Mouse (Mus musculus) midbrain, embryonic 16.5 days (tissue): ENCODE results near the gene Glis1. TPM values are rescaled to one million over a fixed set of nuclear protein-coding genes. Genes with fewer than 3 reads are reported as not detected.

Experiments used
- ATAC-seq: fragments of 200-750 bp; cut with Nextera tagmentation; 2 replicates; pipeline ENCODE4 v1.8.0; 2017; ENCODE audit warnings: moderate TSS enrichment
- H3K27ac ChIP-seq: fragments of 300-500 bp; sonication (generic); 2 replicates; pipeline ENCODE4 v1.5.1; 2014; ENCODE audit warnings: mild to moderate bottlenecking, low read length, mixed read lengths
- H3K27me3 ChIP-seq: fragments of 300-500 bp; sonication (generic); 2 replicates; pipeline ENCODE4 v1.6.1; 2014; ENCODE audit warnings: low read depth, low read length, mixed read lengths; ENCODE audit not compliant: control insufficient read depth, insufficient read depth
- H3K36me3 ChIP-seq: fragments of 300-500 bp; sonication (generic); 2 replicates; pipeline ENCODE4 v1.6.1; 2014; ENCODE audit warnings: mild to moderate bottlenecking, low read length, moderate library complexity, mixed read lengths; ENCODE audit not compliant: control insufficient read depth, insufficient read depth
- H3K4me1 ChIP-seq: fragments of 300-500 bp; sonication (generic); 2 replicates; pipeline ENCODE4 v1.6.1; 2014; ENCODE audit warnings: mild to moderate bottlenecking, low read length, mixed read lengths; ENCODE audit not compliant: control insufficient read depth, insufficient read depth
- H3K4me2 ChIP-seq: fragments of 300-500 bp; sonication (generic); 2 replicates; pipeline ENCODE4 v1.6.1; 2014; ENCODE audit warnings: mild to moderate bottlenecking, low read length, mixed read lengths
- H3K4me3 ChIP-seq: fragments of 300-500 bp; sonication (generic); 2 replicates; pipeline ENCODE4 v1.5.1; 2014; ENCODE audit warnings: low read depth, mild to moderate bottlenecking, low read length, moderate library complexity, mixed read lengths
- H3K9ac ChIP-seq: fragments of 300-500 bp; sonication (generic); 2 replicates; pipeline ENCODE4 v1.6.1; 2014; ENCODE audit warnings: low read depth, low read length, mixed read lengths
- H3K9me3 ChIP-seq: fragments of 300-500 bp; sonication (generic); replicated peaks from 2 replicates; pipeline ENCODE4 v1.6.1; 2014; ENCODE audit warnings: mild to moderate bottlenecking, low read length, mixed read lengths; ENCODE audit not compliant: control insufficient read depth, poor library complexity, severe bottlenecking
- WGBS: fragments of 180-500 bp; shearing (Covaris S2); extraction: QIAGEN DNeasy Blood & Tissue Kit; methylation state at CpG from one replicate; pipeline ENCODE4 v1.1.7; 2014; 5-methylcytosine and 5-hydroxymethylcytosine counted together
- polyA plus RNA-seq: library from polyadenylated mRNA; unstranded; fragments of >200 nt; fragmentation: Nextera tagmentation; extraction: Ambion mirVana; gene quantifications from 2 replicates; pipeline ENCODE4 v1.2.1, GENCODE M21; 2015

Glis1 gene
- polyA plus RNA-seq, 1 experiment from 2014 or later, result 2.4 TPM

DNA sequence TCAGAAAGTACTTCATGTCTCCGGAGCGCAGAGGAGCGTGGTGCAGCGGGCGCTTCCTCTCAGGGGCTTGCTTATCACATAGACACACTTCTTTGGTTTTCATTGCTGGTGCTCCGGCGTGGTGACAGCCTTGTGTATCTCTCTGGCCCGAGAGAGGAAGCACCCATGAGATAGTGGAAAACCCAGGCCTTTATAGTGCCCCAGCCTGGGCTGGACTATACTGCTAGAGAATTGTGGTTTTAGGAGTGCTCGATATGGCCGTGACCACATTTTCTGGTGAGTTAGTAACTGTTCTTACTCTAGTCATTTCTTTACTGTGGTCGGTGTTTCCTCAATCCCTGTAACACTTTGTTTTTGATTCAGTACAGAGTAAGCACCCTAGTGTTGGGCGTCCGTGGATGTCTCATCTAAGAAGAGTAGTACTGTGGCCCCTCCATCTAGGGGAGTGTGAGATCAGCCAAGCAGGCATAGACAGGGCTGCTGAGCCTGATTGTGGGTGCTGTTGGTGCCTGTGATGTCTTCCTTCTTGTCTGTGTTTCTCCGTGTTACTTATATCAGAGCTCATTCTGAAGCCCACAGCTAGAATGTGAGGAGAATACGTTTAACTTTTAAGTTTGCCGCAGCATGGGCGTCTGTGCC, 171.7 kb downstream of the Glis1 start:
- ATAC-seq, result no peak
- no peak overlapping the region for H3K4me2 ChIP-seq
- no peaks in the 10 kb centered on the region for H3K27me3 ChIP-seq
- H3K36me3 ChIP-seq, result no peaks in the 10 kb centered on the region
- H3K4me3 ChIP-seq, result no peak overlapping the region
- no peaks in the 10 kb centered on the region for H3K9me3 ChIP-seq
- H3K9ac ChIP-seq, result no peak overlapping the region
- H3K27ac ChIP-seq, result no peak overlapping the region
- H3K4me1 ChIP-seq, result no peaks in the 10 kb centered on the region
- WGBS, result 77% methylated on average over 17 of the region's 17 CpGs

DNA sequence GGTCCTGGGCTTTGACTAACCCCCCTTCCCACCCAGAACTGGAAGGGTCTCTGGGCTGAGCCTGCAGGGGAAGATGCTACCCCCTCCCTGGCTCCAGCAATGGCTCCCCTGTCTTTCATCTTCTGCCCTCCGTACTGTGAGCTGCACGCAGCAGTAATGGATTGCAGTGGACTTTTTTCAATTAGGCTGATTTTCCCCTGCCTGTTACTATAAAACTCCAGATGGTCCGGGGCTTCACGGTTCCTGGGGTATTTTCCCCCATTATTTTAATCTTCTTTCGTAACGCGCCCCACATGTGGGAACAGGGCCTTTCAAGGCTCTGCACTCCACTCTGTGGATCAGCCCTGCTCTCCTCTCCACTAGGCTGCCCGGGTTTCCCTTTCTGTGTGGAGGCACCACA, 175.4 kb downstream of the Glis1 start:
- Histone ChIP-seq H3K27ac (no peak overlapping the region), H3K4me3 (no peak overlapping the region), H3K4me2 (no peak overlapping the region), H3K9ac (no peak overlapping the region), H3K4me1 (no peaks in the 10 kb centered on the region), H3K27me3 (no peaks in the 10 kb centered on the region), H3K36me3 (no peaks in the 10 kb centered on the region), H3K9me3 (no peaks in the 10 kb centered on the region)
- ATAC-seq, result no peak
- WGBS, result 56% methylated on average over 8 of the region's 8 CpGs

DNA sequence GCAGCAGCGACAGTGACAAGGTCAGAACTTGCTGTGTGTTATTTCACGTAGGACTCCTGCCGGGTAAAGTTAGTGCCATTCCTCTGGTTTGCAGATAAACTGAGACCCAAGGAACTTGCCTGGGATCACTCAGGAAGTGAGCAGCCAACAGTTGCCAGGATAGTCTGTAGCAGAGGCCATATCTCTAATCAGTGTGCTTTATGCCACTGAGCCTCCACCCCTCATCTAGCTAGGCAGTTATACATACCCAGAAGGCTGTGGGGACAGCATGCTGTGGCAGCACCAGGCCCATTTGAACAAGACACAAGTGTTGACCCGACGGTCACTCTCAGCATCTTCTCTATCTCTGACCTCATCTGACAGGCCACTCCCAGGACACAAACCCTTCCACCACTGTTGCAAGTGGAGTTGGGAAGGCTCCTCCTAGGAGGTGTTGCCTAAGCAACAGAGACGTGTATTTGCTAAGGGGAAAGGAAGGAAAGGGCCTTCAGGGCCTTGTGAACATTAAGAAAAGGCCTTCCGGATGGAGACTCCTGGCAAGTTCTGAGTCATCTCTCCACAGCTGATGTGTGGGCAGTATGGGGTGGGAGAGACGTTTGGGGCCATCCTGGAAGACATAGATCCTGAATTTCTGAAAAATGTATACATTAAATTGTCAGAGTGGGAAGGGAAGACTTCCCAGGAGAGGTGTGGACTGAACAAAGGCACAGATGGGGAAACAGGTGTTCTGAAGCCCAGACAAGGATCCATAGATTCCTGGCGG, 177.7 kb downstream of the Glis1 start:
- Histone ChIP-seq H3K4me1 (no peaks in the 10 kb centered on the region), H3K4me3 (no peak overlapping the region), H3K27ac (no peak overlapping the region), H3K9ac (no peak overlapping the region), H3K27me3 (no peaks in the 10 kb centered on the region), H3K36me3 (no peaks in the 10 kb centered on the region), H3K4me2 (no peak overlapping the region), H3K9me3 (no peaks in the 10 kb centered on the region)
- no peak for ATAC-seq
- 69% methylated on average over 9 of the region's 9 CpGs for WGBS

DNA sequence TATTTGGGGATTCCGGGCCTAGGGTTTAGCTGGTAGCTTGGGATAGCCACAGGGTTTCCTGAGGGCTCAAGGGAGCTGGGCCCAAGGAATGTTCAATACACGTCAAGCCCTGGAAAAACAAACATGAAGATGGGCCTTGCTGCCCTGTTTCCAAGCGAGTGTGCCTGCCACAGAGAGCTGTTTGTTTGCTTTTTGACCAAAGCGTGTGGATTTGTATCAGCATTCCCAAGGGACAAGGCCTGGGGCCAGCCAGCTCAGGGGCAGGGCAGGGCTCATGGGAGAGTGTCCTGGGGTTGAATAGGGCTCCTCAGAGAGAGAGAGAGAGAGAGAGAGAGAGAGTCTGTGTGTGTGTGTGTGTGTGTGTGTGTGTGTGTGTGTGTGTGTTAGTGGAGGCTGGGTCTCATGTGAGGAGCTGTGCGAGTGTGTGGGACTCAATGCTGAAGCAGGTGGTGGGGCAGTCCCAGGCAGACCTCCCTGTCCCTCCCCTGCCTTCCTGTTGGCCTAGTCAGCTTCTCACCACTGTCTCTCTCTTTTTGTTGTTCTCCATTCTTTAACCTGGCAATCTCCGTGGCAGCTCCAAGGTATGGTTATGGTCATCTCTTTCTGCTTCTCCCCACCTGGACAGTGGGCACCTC, 183.3 kb downstream of the Glis1 start:
- no peak for ATAC-seq
- WGBS, result 64% methylated on average over 6 of the region's 6 CpGs
- Histone ChIP-seq H3K4me1 (peaks cover 3% of the 10 kb centered on the region; the same call in 1 of the 2 replicates), H3K27ac (no peak overlapping the region), H3K36me3 (no peaks in the 10 kb centered on the region), H3K9me3 (no peaks in the 10 kb centered on the region), H3K4me2 (no peak overlapping the region), H3K9ac (no peak overlapping the region), H3K4me3 (no peak overlapping the region), H3K27me3 (no peaks in the 10 kb centered on the region)

DNA sequence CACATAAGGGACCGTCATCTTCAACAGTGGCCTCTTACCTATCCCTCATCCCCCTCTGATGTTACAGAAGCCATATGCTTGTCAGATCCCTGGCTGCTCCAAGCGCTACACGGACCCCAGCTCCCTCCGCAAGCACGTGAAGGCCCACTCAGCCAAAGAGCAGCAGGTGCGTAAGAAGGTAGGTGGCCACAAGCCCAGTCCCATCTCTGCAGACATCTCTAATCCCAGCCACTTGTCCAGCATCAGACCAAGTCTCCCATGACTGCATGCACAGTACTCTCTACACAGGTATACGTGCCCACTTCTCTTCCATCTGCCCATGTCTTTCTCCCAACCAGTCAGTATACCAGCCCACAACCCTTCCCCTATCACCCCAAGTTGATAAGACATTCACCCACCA, 185.1 kb downstream of the Glis1 start:
- WGBS, result 95% methylated on average over 7 of the region's 7 CpGs
- Histone ChIP-seq H3K4me2 (no peak overlapping the region), H3K36me3 (no peaks in the 10 kb centered on the region), H3K9ac (no peak overlapping the region), H3K9me3 (no peaks in the 10 kb centered on the region), H3K27ac (no peak overlapping the region), H3K27me3 (no peaks in the 10 kb centered on the region), H3K4me3 (no peak overlapping the region), H3K4me1 (peaks cover 3% of the 10 kb centered on the region; the same call in 1 of the 2 replicates)
- ATAC-seq, result no peak

DNA sequence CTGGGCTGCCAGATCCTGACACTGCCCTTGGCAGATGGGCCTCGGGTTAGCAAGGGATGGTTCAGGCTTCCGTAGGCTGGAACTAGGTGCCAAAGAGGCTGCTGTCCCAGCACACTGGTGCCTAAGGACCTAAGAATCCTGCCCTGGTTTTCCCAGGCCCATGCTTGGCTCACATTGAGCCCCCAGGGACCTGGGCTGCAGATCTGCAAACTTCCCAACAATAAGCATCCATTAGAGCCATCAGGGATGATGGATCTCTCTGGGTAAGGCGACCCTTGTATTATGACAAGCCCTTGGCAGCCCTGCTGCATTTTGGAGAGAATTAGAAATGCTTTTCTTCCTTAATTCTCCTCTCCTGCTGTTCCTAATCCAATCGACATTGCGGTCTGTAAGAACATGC, 187.0 kb downstream of the Glis1 start:
- H3K27ac ChIP-seq, result no peak overlapping the region
- WGBS, result 67% methylated on average over 5 of the region's 5 CpGs
- H3K4me2 ChIP-seq, result no peak overlapping the region
- peaks cover 3% of the 10 kb centered on the region; the same call in 1 of the 2 replicates for H3K4me1 ChIP-seq
- no peaks in the 10 kb centered on the region for H3K36me3 ChIP-seq
- no peak overlapping the region for H3K4me3 ChIP-seq
- H3K9me3 ChIP-seq, result no peaks in the 10 kb centered on the region
- no peak overlapping the region for H3K9ac ChIP-seq
- no peaks in the 10 kb centered on the region for H3K27me3 ChIP-seq
- no peak for ATAC-seq

DNA sequence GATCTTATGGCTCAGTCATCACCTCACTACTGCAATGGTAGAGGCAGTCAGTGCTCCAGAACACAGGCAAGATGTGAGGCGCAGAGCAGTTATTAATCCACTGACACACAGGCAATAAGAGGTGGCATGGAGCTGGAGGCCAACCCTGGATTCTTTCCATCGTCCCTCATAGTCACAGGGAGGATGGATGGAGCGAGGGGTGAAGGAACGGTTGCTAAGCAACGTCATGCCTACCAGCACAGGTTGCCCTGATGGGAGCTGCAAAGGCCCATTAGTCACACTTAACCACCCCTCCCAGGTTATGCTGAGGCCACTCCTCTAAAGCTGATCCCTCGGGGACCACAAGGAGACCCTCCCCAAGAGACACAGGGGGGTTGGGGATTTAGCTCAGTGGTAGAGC, 187.9 kb downstream of the Glis1 start:
- 63% methylated on average over 6 of the region's 6 CpGs for WGBS
- no peaks in the 10 kb centered on the region for H3K36me3 ChIP-seq
- H3K4me3 ChIP-seq, result no peak overlapping the region
- ATAC-seq, result no peak
- no peak overlapping the region for H3K4me2 ChIP-seq
- H3K9ac ChIP-seq, result no peak overlapping the region
- no peak overlapping the region for H3K27ac ChIP-seq
- H3K4me1 ChIP-seq, result peaks cover 3% of the 10 kb centered on the region; the same call in 1 of the 2 replicates
- H3K27me3 ChIP-seq, result no peaks in the 10 kb centered on the region
- no peaks in the 10 kb centered on the region for H3K9me3 ChIP-seq

DNA sequence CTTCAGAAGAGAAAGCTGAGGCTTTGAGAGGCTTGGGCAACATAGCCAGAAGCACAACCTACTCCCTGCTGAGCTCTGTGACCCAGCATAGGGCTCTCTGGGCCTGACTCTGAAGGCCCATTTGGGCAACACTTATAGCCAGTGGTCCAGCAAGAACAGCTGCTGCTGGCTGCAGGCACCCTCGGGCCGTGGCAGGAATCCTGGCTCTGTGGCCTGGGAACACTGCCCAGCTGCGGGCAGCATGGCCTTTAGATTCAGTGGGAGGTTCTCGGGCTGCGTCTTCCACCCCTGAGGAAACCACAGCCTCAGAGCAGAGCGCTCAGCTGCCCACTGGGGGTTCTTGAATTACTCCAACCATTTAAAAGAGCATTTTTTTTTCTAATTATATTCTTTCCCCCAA, 189.5 kb downstream of the Glis1 start:
- 79% methylated on average over 6 of the region's 6 CpGs for WGBS
- H3K9me3 ChIP-seq, result no peaks in the 10 kb centered on the region
- H3K4me1 ChIP-seq, result peaks cover 3% of the 10 kb centered on the region; the same call in 1 of the 2 replicates
- no peaks in the 10 kb centered on the region for H3K27me3 ChIP-seq
- no peak for ATAC-seq
- H3K4me3 ChIP-seq, result no peak overlapping the region
- H3K27ac ChIP-seq, result no peak overlapping the region
- H3K4me2 ChIP-seq, result no peak overlapping the region
- no peaks in the 10 kb centered on the region for H3K36me3 ChIP-seq
- H3K9ac ChIP-seq, result no peak overlapping the region

DNA sequence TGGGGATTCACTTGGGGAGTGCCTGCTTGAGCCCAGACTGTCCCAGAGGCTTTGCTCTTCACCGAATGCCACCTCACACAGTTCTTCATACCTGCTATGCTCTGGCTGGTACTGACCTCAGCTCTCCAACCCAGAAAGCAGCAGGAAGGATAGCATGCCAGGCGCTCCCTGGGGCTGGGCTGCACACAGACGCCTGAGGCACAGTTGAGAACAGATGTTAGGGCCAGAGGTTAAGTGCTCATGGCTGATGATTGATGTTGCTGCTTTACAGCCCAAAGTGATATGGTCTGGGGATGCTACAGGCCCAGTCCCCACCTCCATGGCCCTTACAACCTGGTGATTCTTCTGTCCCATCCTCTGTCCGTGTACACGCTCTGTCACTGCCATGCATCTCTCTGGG, 190.6 kb downstream of the Glis1 start:
- no peak for ATAC-seq
- H3K9ac ChIP-seq, result no peak overlapping the region
- no peaks in the 10 kb centered on the region for H3K36me3 ChIP-seq
- H3K9me3 ChIP-seq, result no peaks in the 10 kb centered on the region
- no peaks in the 10 kb centered on the region for H3K27me3 ChIP-seq
- WGBS, result 62% methylated on average over 5 of the region's 5 CpGs
- peaks cover 3% of the 10 kb centered on the region; the same call in 1 of the 2 replicates for H3K4me1 ChIP-seq
- no peak overlapping the region for H3K27ac ChIP-seq
- H3K4me3 ChIP-seq, result no peak overlapping the region
- H3K4me2 ChIP-seq, result no peak overlapping the region
